Mouse (Mus musculus) kidney, postnatal 0 days (tissue): Measurements from ENCODE around the gene Gm37240. TPM values are rescaled to one million over a fixed set of nuclear protein-coding genes. Genes with fewer than 3 reads are reported as not detected.

Source experiments
- ATAC-seq: fragments of 200-750 bp; cut with Nextera tagmentation; replicated peaks from 2 replicates; pipeline ENCODE4 v1.8.0; 2017; ENCODE audit warnings: low read depth, moderate number of reproducible peaks, moderate TSS enrichment, moderate library complexity; ENCODE audit not compliant: low FRiP score
- DNase-seq: peaks from one replicate; pipeline ENCODE4 v3.0.0-alpha.2; 2016; ENCODE audit warnings: low spot score
- H3K27ac ChIP-seq: fragments of 300-500 bp; sonication (generic); 2 replicates; pipeline ENCODE4 v1.5.1; 2014; ENCODE audit warnings: mild to moderate bottlenecking
- H3K27me3 ChIP-seq: fragments of 300-500 bp; sonication (generic); 2 replicates; pipeline ENCODE4 v1.6.1; 2014; ENCODE audit warnings: low read length, mixed read lengths; ENCODE audit not compliant: insufficient read depth
- H3K36me3 ChIP-seq: fragments of 300-500 bp; sonication (generic); 2 replicates; pipeline ENCODE4 v1.6.1; 2014; ENCODE audit warnings: low read length, mixed read lengths; ENCODE audit not compliant: insufficient read depth
- H3K4me1 ChIP-seq: fragments of 300-500 bp; sonication (generic); replicated peaks from 2 replicates; pipeline ENCODE4 v1.6.1; 2014; ENCODE audit warnings: antibody characterized with exemption, low read length, mixed read lengths; ENCODE audit not compliant: insufficient read depth
- H3K4me2 ChIP-seq: fragments of 300-500 bp; sonication (generic); 2 replicates; pipeline ENCODE4 v1.6.1; 2014; ENCODE audit warnings: mild to moderate bottlenecking, low read length, moderate library complexity, mixed read lengths
- H3K4me3 ChIP-seq: fragments of 300-500 bp; sonication (generic); replicated peaks from 2 replicates; pipeline ENCODE4 v1.5.1; 2014; ENCODE audit warnings: low read depth, low read length
- H3K9ac ChIP-seq: fragments of 300-500 bp; sonication (generic); 2 replicates; pipeline ENCODE4 v1.6.1; 2014; ENCODE audit warnings: low read depth, low read length
- H3K9me3 ChIP-seq: fragments of 300-500 bp; sonication (generic); replicated peaks from 2 replicates; pipeline ENCODE4 v1.6.1; 2016; ENCODE audit warnings: low read length, inconsistent platforms, mixed read lengths
- CTCF ChIP-seq: IDR thresholded peaks from 2 replicates; pipeline ENCODE4 v1.5.1; 2016; ENCODE audit warnings: antibody characterized with exemption, low read depth, mild to moderate bottlenecking, moderate library complexity
- WGBS: fragments of 180-500 bp; shearing (Covaris S2); extraction: QIAGEN DNeasy Blood & Tissue Kit; methylation state at CpG from one replicate; pipeline ENCODE4 v1.1.7; 2014; 5-methylcytosine and 5-hydroxymethylcytosine counted together
- polyA plus RNA-seq: library from polyadenylated mRNA; unstranded; fragments of >200 nt; fragmentation: Nextera tagmentation; extraction: Ambion mirVana; gene quantifications from 2 replicates; pipeline ENCODE4 v1.2.1, GENCODE M21; 2015

The Gm37240 gene
- polyA plus RNA-seq, 1 experiment from 2014 or later: 10.8 TPM

DNA sequence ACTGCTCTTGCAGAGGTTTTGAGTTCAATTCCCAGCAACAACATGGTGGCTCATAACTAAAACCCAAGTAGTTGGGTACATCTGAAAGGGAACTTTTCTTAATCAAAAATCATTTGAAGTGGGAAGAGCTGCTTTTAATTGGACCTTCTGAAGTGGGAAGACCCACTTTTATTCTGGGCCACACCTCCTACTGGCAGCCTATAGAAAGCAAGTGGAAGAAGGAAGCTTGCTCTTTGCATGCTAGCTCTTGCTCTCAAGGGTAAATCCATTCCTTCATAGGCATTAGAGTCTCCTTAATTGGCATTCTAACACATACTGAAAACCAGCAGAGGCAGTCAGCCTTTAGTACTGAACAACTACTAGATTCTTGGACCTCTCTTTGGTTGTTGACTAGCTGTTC is 1076.5 kb downstream of the Gm37240 start:
- no peak overlapping the region for H3K9ac ChIP-seq
- ATAC-seq (no peak), DNase-seq (no peak)
- no peak overlapping the region for H3K27ac ChIP-seq
- 0 out of 2 replicates have a peak, but pooled peaks cover 2% of the 10 kb centered on the region for H3K4me1 ChIP-seq
- TF ChIP-seq CTCF: no peak
- H3K4me2 ChIP-seq: no peak overlapping the region
- H3K9me3 ChIP-seq: no peaks in the 10 kb centered on the region
- H3K4me3 ChIP-seq: no peak overlapping the region
- no peaks in the 10 kb centered on the region for H3K36me3 ChIP-seq
- no peaks in the 10 kb centered on the region for H3K27me3 ChIP-seq

DNA sequence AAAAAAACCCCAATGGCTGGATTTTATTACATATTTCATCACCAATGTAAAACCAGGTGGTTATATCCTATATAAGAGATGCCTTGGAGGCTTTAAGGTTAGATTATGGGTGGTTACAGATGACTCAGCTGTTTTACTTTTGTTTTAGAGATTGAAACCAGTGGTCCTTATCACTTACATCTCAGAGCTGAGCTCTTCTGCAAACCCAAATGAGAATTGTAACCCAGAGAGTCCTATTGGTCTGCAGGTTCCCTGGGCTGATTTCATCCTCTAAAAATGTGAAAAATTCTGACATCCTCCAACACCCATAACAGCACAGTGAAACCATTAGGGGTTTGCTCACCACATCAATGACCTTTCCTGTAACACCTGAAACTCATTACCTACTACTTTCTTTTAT is 1078.4 kb downstream of the Gm37240 start:
- no peak overlapping the region for H3K4me3 ChIP-seq
- H3K9me3 ChIP-seq: no peaks in the 10 kb centered on the region
- no peak overlapping the region for H3K4me2 ChIP-seq
- no peak overlapping the region for H3K9ac ChIP-seq
- no peaks in the 10 kb centered on the region for H3K4me1 ChIP-seq
- ATAC-seq: no peak
- H3K36me3 ChIP-seq: no peaks in the 10 kb centered on the region
- H3K27ac ChIP-seq: no peak overlapping the region
- DNase-seq: no peak
- no peaks in the 10 kb centered on the region for H3K27me3 ChIP-seq
- TF ChIP-seq CTCF: no peak

DNA sequence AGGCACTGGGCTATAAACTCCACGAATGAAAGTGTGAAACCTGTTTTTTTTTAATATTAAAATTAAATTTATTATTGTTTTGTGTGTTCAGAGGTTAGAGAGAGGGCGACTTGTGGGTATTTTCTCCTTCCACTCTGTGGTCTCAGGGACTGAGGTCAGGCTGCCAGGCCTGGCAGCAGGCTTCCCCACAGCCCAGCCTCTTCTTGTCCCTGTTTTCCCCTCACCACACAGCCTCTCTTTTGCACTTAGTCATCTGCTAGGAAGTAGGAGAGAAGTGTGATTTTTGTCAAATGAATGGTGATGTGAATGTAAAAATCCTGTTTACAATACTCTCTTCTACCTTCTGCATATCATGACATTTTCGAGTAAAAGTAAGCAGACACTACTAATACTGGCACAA is 1079.5 kb downstream of the Gm37240 start:
- H3K4me1 ChIP-seq: no peaks in the 10 kb centered on the region
- DNase-seq (no peak), ATAC-seq (no peak)
- no peaks in the 10 kb centered on the region for H3K9me3 ChIP-seq
- no peak overlapping the region for H3K9ac ChIP-seq
- TF ChIP-seq CTCF: no peak
- WGBS: 74% methylated on average over 3 of the region's 3 CpGs
- H3K27me3 ChIP-seq: no peaks in the 10 kb centered on the region
- H3K27ac ChIP-seq: no peak overlapping the region
- H3K4me2 ChIP-seq: no peak overlapping the region
- no peak overlapping the region for H3K4me3 ChIP-seq
- H3K36me3 ChIP-seq: no peaks in the 10 kb centered on the region

- TF ChIP-seq CTCF: no peak
- Histone ChIP-seq H3K9me3 (no peaks in the 10 kb centered on the region), H3K4me2 (no peak overlapping the region), H3K4me3 (no peak overlapping the region), H3K27me3 (no peaks in the 10 kb centered on the region), H3K27ac (no peak overlapping the region), H3K9ac (no peak overlapping the region), H3K36me3 (no peaks in the 10 kb centered on the region), H3K4me1 (no peaks in the 10 kb centered on the region)
- ATAC-seq: no peak
- 56% methylated on average over 2 of the region's 2 CpGs for WGBS
- no peak for DNase-seq
Measured at GRCm38 (mm10) chr3:84806206-84806605, 1081.1 kb downstream of the Gm37240 start.

DNA sequence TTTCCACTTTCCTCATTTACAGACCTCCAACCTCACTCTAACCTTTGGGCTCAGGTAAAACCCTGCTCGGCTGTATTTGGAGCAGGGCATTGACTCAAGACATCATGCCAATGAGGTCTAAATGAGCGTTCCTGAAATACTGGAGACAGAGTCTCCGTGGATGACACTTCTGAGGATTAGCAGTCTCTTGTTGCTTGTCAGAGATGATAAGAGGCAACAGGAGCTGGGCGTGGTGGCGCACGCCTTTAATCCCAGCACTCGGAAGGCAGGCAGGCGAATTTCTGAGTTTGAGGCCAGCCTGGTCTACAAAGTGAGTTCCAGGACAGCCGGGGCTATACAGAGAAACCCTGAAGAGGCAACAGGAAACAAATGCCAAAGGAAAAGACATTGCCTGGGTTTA is 1083.3 kb downstream of the Gm37240 start:
- Histone ChIP-seq H3K27ac (no peak overlapping the region), H3K4me1 (no peaks in the 10 kb centered on the region), H3K4me2 (no peak overlapping the region), H3K9ac (no peak overlapping the region), H3K36me3 (no peaks in the 10 kb centered on the region), H3K27me3 (no peaks in the 10 kb centered on the region), H3K4me3 (no peak overlapping the region), H3K9me3 (no peaks in the 10 kb centered on the region)
- TF ChIP-seq CTCF: no peak
- no peak for ATAC-seq
- 56% methylated on average over 9 of the region's 9 CpGs for WGBS
- DNase-seq: no peak

GRCm38 (mm10) chr3:84787914-84788313 is 1099.4 kb downstream of the Gm37240 start:
- ATAC-seq (no peak), DNase-seq (no peak)
- H3K36me3 ChIP-seq: no peaks in the 10 kb centered on the region
- no peak overlapping the region for H3K27ac ChIP-seq
- no peaks in the 10 kb centered on the region for H3K27me3 ChIP-seq
- no peak overlapping the region for H3K9ac ChIP-seq
- 90% methylated on average over 4 of the region's 4 CpGs for WGBS
- TF ChIP-seq CTCF: no peak
- H3K9me3 ChIP-seq: no peaks in the 10 kb centered on the region
- H3K4me2 ChIP-seq: no peak overlapping the region
- H3K4me1 ChIP-seq: no peaks in the 10 kb centered on the region
- no peak overlapping the region for H3K4me3 ChIP-seq

DNA sequence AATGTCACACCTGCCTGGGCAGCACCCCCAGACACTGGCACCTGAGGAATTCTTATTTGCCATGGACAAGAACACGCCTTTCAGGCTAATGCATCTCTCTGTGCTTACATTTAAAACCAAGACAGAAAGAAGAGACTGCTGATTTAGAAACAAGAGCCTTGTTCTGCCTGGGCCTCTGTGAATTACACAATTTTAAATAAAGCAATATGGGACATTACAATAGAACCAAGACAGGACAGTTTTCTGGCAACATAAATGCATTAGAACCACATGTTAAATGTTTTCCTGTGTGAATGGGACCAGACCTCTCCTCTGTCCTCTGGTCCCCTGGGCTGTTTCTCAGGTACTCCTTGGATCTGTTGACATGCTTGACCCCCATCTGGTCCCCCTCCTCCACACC is 1111.2 kb downstream of the Gm37240 start:
- Histone ChIP-seq H3K27me3 (no peaks in the 10 kb centered on the region), H3K36me3 (no peaks in the 10 kb centered on the region), H3K9ac (no peak overlapping the region), H3K9me3 (no peaks in the 10 kb centered on the region), H3K4me3 (no peak overlapping the region), H3K4me2 (no peak overlapping the region), H3K4me1 (no peaks in the 10 kb centered on the region), H3K27ac (no peak overlapping the region)
- WGBS: 68% methylated on average over 1 of the region's 1 CpGs
- DNase-seq: no peak
- TF ChIP-seq CTCF: no peak
- no peak for ATAC-seq
